Mouse (Mus musculus) midbrain, embryonic 12.5 days (tissue): ENCODE measurements around the gene Grm5. TPM values are rescaled to one million over a fixed set of nuclear protein-coding genes. Genes with fewer than 3 reads are reported as not detected.

Experiments used
- ATAC-seq: fragments of 200-750 bp; cut with Nextera tagmentation; 2 replicates; pipeline ENCODE4 v1.8.0; 2017; ENCODE audit warnings: low read depth, moderate TSS enrichment, moderate library complexity; ENCODE audit not compliant: low FRiP score
- H3K27ac ChIP-seq: fragments of 300-500 bp; sonication (generic); replicated peaks from 2 replicates; pipeline ENCODE4 v1.5.1; 2016; ENCODE audit warnings: mild to moderate bottlenecking
- H3K27me3 ChIP-seq: fragments of 300-500 bp; sonication (generic); 2 replicates; pipeline ENCODE4 v1.6.1; 2016; ENCODE audit warnings: mild to moderate bottlenecking
- H3K36me3 ChIP-seq: fragments of 300-500 bp; sonication (generic); 2 replicates; pipeline ENCODE4 v1.6.1; 2016
- H3K4me1 ChIP-seq: fragments of 300-500 bp; sonication (generic); 2 replicates; pipeline ENCODE4 v1.6.1; 2016
- H3K4me2 ChIP-seq: fragments of 300-500 bp; sonication (generic); replicated peaks from 2 replicates; pipeline ENCODE4 v1.6.1; 2016; ENCODE audit warnings: mild to moderate bottlenecking, moderate library complexity
- H3K4me3 ChIP-seq: fragments of 300-500 bp; sonication (generic); 2 replicates; pipeline ENCODE4 v1.5.1; 2016; ENCODE audit warnings: mild to moderate bottlenecking
- H3K9ac ChIP-seq: fragments of 300-500 bp; sonication (generic); replicated peaks from 2 replicates; pipeline ENCODE4 v1.6.1; 2016; ENCODE audit warnings: mild to moderate bottlenecking, moderate library complexity
- H3K9me3 ChIP-seq: fragments of 300-500 bp; sonication (generic); 2 replicates; pipeline ENCODE4 v1.6.1; 2016; ENCODE audit warnings: mild to moderate bottlenecking
- WGBS: fragments of 180-500 bp; shearing (Covaris S2); methylation state at CpG from one replicate; pipeline ENCODE4 v1.1.7; 2016; 5-methylcytosine and 5-hydroxymethylcytosine counted together
- polyA plus RNA-seq: library from polyadenylated mRNA; unstranded; fragments of >200 nt; fragmentation: Nextera tagmentation; extraction: Ambion mirVana; gene quantifications from 2 replicates; pipeline ENCODE4 v1.2.1, GENCODE M21; 2016

Grm5 gene
- polyA plus RNA-seq, 1 experiment from 2014 or later, result 0.84 TPM

GRCm38 (mm10) chr7:87718631-87719030, 134.7 kb downstream of the Grm5 start:
- no peak for ATAC-seq
- no peak overlapping the region for H3K4me3 ChIP-seq
- H3K9ac ChIP-seq, result no peak overlapping the region
- WGBS, result 85% methylated on average over 1 of the region's 1 CpGs
- no peak overlapping the region for H3K4me2 ChIP-seq
- H3K27ac ChIP-seq, result no peak overlapping the region
- no peaks in the 10 kb centered on the region for H3K27me3 ChIP-seq
- no peaks in the 10 kb centered on the region for H3K4me1 ChIP-seq
- no peaks in the 10 kb centered on the region for H3K9me3 ChIP-seq
- no peaks in the 10 kb centered on the region for H3K36me3 ChIP-seq

GRCm38 (mm10) chr7:87734511-87734910, 150.5 kb downstream of the Grm5 start:
- Histone ChIP-seq H3K9ac (no peak overlapping the region), H3K4me1 (no peaks in the 10 kb centered on the region), H3K36me3 (no peaks in the 10 kb centered on the region), H3K4me3 (no peak overlapping the region), H3K9me3 (no peaks in the 10 kb centered on the region), H3K27me3 (no peaks in the 10 kb centered on the region), H3K4me2 (no peak overlapping the region), H3K27ac (no peak overlapping the region)
- ATAC-seq, result no peak

GRCm38 (mm10) chr7:87761945-87762344, 178.0 kb downstream of the Grm5 start:
- Histone ChIP-seq H3K27ac (no peak overlapping the region), H3K9me3 (no peaks in the 10 kb centered on the region), H3K27me3 (no peaks in the 10 kb centered on the region), H3K4me1 (no peaks in the 10 kb centered on the region), H3K9ac (no peak overlapping the region), H3K36me3 (no peaks in the 10 kb centered on the region), H3K4me3 (no peak overlapping the region), H3K4me2 (no peak overlapping the region)
- 39% methylated on average over 2 of the region's 2 CpGs for WGBS
- no peak for ATAC-seq

DNA sequence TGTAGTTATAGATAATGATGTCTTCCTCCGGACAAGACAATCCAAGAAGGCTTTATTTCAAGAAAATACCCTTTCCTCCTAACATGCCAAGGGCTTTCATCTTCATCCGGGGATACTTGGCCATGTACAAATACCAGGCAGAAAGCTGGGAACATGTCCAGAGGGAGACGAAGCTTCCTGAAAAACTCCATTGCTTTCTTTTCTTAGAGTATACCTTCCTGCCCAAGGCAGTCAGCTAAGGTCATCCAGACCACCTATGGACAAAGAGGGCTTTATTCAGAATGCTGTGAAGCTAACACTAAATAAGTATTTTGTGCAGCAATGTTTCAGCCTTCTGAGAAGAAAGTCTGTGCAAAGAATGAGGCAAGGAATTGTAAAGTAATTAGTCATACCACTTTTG, 178.4 kb downstream of the Grm5 start:
- 0 out of 2 replicates have a peak, but pooled peaks have one; percentile 47 for ATAC-seq
- Histone ChIP-seq H3K27me3 (no peaks in the 10 kb centered on the region), H3K27ac (no peak overlapping the region), H3K9ac (no peak overlapping the region), H3K4me1 (no peaks in the 10 kb centered on the region), H3K9me3 (no peaks in the 10 kb centered on the region), H3K36me3 (no peaks in the 10 kb centered on the region), H3K4me3 (no peak overlapping the region), H3K4me2 (no peak overlapping the region)
- WGBS, result 32% methylated on average over 3 of the region's 3 CpGs

- Histone ChIP-seq H3K27me3 (no peaks in the 10 kb centered on the region), H3K27ac (no peak overlapping the region), H3K9ac (no peak overlapping the region), H3K4me2 (no peak overlapping the region), H3K36me3 (no peaks in the 10 kb centered on the region), H3K4me3 (no peak overlapping the region), H3K4me1 (no peaks in the 10 kb centered on the region), H3K9me3 (no peaks in the 10 kb centered on the region)
- no peak for ATAC-seq
- WGBS, result 78% methylated on average over 1 of the region's 1 CpGs
These were observed 203.6 kb downstream of the Grm5 start for GRCm38 (mm10) chr7:87787560-87787959.

- Histone ChIP-seq H3K4me2 (no peak overlapping the region), H3K9ac (no peak overlapping the region), H3K4me3 (no peak overlapping the region), H3K27ac (no peak overlapping the region), H3K9me3 (no peaks in the 10 kb centered on the region), H3K27me3 (no peaks in the 10 kb centered on the region), H3K4me1 (no peaks in the 10 kb centered on the region), H3K36me3 (no peaks in the 10 kb centered on the region)
- ATAC-seq, result no peak
These were observed 205.0 kb downstream of the Grm5 start for GRCm38 (mm10) chr7:87788963-87789362.

DNA sequence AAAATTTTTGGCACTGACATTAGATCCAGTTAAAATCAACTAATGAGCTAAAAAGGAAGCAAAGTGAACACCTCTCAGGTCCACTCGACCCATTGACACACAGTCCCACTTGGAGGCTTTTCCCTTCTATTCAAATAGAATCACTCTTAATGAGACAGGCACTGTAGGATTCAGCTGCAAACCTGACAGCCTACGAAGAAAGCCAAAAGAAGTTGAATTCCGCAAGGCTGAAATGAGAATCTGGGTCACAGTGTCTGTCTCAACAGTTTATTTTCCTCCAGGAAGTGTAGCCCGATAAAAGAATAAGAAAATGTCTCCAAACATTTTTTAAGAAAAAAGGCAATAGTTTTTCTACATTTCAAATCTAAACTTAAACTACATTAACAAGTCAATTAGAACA, 209.9 kb downstream of the Grm5 start:
- Histone ChIP-seq H3K9ac (no peak overlapping the region), H3K4me3 (no peak overlapping the region), H3K36me3 (no peaks in the 10 kb centered on the region), H3K4me1 (no peaks in the 10 kb centered on the region), H3K9me3 (no peaks in the 10 kb centered on the region), H3K4me2 (no peak overlapping the region), H3K27me3 (no peaks in the 10 kb centered on the region), H3K27ac (no peak overlapping the region)
- ATAC-seq, result no peak
- WGBS, result 76% methylated on average over 4 of the region's 4 CpGs

DNA sequence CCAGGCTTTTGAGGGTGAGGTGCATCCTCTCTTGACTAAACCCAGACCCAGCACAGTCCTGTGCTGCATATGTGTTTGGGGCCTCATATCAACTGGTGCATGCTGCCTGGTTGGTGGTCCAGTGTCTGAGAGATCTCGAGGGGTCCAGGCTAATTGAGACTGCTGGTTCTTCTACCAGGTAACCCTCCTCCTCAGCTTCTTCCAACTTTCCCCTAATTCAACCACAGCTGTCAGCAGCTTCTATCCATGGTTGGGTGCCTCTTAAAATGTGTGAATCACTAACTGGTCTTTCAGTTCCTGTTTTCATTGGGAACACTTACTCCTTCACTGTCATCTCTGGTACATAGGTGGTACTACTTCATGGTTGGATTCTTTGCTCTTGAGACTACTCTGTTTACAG, 240.9 kb downstream of the Grm5 start:
- Histone ChIP-seq H3K4me3 (no peak overlapping the region), H3K9me3 (no peaks in the 10 kb centered on the region), H3K36me3 (no peaks in the 10 kb centered on the region), H3K4me1 (no peaks in the 10 kb centered on the region), H3K9ac (no peak overlapping the region), H3K27ac (no peak overlapping the region), H3K27me3 (no peaks in the 10 kb centered on the region), H3K4me2 (no peak overlapping the region)
- 76% methylated on average over 1 of the region's 1 CpGs for WGBS
- no peak for ATAC-seq

DNA sequence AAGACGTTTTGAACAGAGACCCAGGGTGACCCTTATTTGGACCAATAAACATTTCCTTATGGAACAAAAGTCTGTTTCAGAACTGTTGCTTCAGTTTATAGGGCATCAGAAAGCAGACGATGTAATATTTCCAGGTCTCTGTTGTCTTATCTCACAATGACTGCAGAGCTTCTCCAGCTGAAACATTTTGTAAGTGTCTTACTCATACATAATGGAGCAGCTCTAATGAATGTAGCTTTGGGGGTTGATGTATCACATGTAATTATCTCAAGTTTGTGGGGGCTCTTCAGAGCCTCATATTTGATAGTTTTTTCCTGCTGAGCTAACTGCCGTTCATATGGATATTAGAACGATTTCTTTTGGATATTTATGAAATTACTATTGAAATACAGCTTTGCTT, 250.7 kb downstream of the Grm5 start:
- no peaks in the 10 kb centered on the region for H3K4me1 ChIP-seq
- no peaks in the 10 kb centered on the region for H3K27me3 ChIP-seq
- no peak overlapping the region for H3K4me3 ChIP-seq
- no peak overlapping the region for H3K4me2 ChIP-seq
- WGBS, result 73% methylated on average over 4 of the region's 4 CpGs
- no peak for ATAC-seq
- H3K27ac ChIP-seq, result no peak overlapping the region
- no peaks in the 10 kb centered on the region for H3K36me3 ChIP-seq
- no peak overlapping the region for H3K9ac ChIP-seq
- no peaks in the 10 kb centered on the region for H3K9me3 ChIP-seq

- H3K9ac ChIP-seq, result no peak overlapping the region
- no peaks in the 10 kb centered on the region for H3K4me1 ChIP-seq
- H3K27me3 ChIP-seq, result no peaks in the 10 kb centered on the region
- no peak overlapping the region for H3K4me3 ChIP-seq
- H3K9me3 ChIP-seq, result no peaks in the 10 kb centered on the region
- 94% methylated on average over 1 of the region's 1 CpGs for WGBS
- H3K36me3 ChIP-seq, result no peaks in the 10 kb centered on the region
- H3K4me2 ChIP-seq, result no peak overlapping the region
- no peak for ATAC-seq
- H3K27ac ChIP-seq, result no peak overlapping the region
These were observed 254.6 kb downstream of the Grm5 start for GRCm38 (mm10) chr7:87838579-87838978.

GRCm38 (mm10) chr7:87843496-87843895, 259.5 kb downstream of the Grm5 start:
- Histone ChIP-seq H3K36me3 (no peaks in the 10 kb centered on the region), H3K27ac (no peak overlapping the region), H3K27me3 (no peaks in the 10 kb centered on the region), H3K9ac (no peak overlapping the region), H3K4me1 (no peaks in the 10 kb centered on the region), H3K4me2 (no peak overlapping the region), H3K9me3 (no peaks in the 10 kb centered on the region), H3K4me3 (no peak overlapping the region)
- no peak for ATAC-seq

DNA sequence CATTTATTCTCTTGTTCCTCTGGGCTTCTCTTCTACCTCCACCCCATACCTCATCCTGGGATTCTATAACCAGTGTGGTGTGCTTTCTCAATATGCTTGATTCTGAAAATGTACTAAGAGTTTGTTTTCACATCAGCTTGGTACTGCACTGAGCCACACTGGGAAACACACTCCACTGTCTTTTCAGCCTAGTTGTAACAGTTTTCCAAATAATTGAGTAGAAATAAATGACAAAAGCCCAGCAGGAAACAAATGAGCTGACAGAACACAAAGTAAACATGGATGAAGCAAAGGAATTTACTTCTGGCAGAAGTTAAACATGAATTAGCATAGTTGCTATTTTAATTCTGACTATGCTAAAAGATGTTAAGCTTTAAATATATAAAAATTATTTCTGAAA, 262.1 kb downstream of the Grm5 start:
- Histone ChIP-seq H3K27me3 (no peaks in the 10 kb centered on the region), H3K9me3 (no peaks in the 10 kb centered on the region), H3K36me3 (no peaks in the 10 kb centered on the region), H3K9ac (no peak overlapping the region), H3K4me2 (no peak overlapping the region), H3K4me1 (no peaks in the 10 kb centered on the region), H3K4me3 (no peak overlapping the region), H3K27ac (no peak overlapping the region)
- no peak for ATAC-seq

GRCm38 (mm10) chr7:87925956-87926355, 342.0 kb downstream of the Grm5 start:
- no peak overlapping the region for H3K4me2 ChIP-seq
- H3K27me3 ChIP-seq, result no peaks in the 10 kb centered on the region
- no peaks in the 10 kb centered on the region for H3K36me3 ChIP-seq
- no peak overlapping the region for H3K9ac ChIP-seq
- no peaks in the 10 kb centered on the region for H3K9me3 ChIP-seq
- 70% methylated on average over 5 of the region's 5 CpGs for WGBS
- H3K4me3 ChIP-seq, result no peak overlapping the region
- no peaks in the 10 kb centered on the region for H3K4me1 ChIP-seq
- ATAC-seq, result no peak
- no peak overlapping the region for H3K27ac ChIP-seq
